Mouse (Mus musculus): ENCODE results near the gene Serpinb1c. TPM values are rescaled to one million over a fixed set of nuclear protein-coding genes. Genes with fewer than 3 reads are reported as not detected.
"Not testable (repeated sequence)": the region's sequence is repeated elsewhere in the genome, so short reads cannot be mapped to it uniquely, and the experiment has no call there.

Gene Serpinb1c
- total and polyA plus RNA-seq, 3 experiments, result not detected

GRCm38 (mm10) chr13:32900639-32901038, 2.6 kb upstream of the Serpinb1c start:
- no peaks in the 10 kb centered on the region for H3K36me3 ChIP-seq (ENCODE audit: control insufficient read depth in 1 of 2, insufficient read depth in 2 of 2, low read length in 2 of 2)
- no peak for TF ChIP-seq TBP (IDR thresholded peaks at IDR 0.05; ENCODE audit: low read depth, low read length)
- no peak for TF ChIP-seq TAL1 (IDR thresholded peaks at IDR 0.05; ENCODE audit: low read length)
- TF ChIP-seq USF1 (IDR thresholded peaks at IDR 0.05; ENCODE audit: low read depth, low read length), result no peak
- no peak for TF ChIP-seq CHD2 (IDR thresholded peaks at IDR 0.05; ENCODE audit: low read length)
- TF ChIP-seq KAT2A (conservative IDR thresholded peaks at IDR 0.05; ENCODE audit: low read depth, low read length), result no peak
- peak; percentile 43; the same call in 1 of the 2 replicates for TF ChIP-seq ZC3H11A (IDR thresholded peaks at IDR 0.05; ENCODE audit: low read depth, low read length)
- peak; percentile 73 for TF ChIP-seq SMC3 (IDR thresholded peaks at IDR 0.05; ENCODE audit: low read depth, low read length)
- TF ChIP-seq POLR2A (IDR thresholded peaks at IDR 0.05; ENCODE audit: control insufficient read depth in 1 of 2, insufficient read depth in 1 of 2, low read depth in 1 of 2, low read length in 2 of 2, poor library complexity in 1 of 2), result no peak
- TF ChIP-seq TCF12 (IDR thresholded peaks at IDR 0.05; ENCODE audit: low read depth, low read length), result no peak
- TF ChIP-seq POLR2AphosphoS2 (IDR thresholded peaks at IDR 0.05; ENCODE audit: low read length), result no peak
- TF ChIP-seq RAD21 (IDR thresholded peaks at IDR 0.05; ENCODE audit: low read depth, low read length), result peak; percentile 63
- peak; percentile 63 to 83 (median 73) for TF ChIP-seq CTCF (IDR thresholded peaks at IDR 0.05 in 2 of 3, conservative IDR thresholded peaks at IDR 0.05 in 1 of 3; ENCODE audit: control insufficient read depth in 1 of 3, insufficient read depth in 1 of 3, low read depth in 2 of 3, low read length in 3 of 3, poor library complexity in 1 of 3, severe bottlenecking in 1 of 3)
- no peak for TF ChIP-seq MAZ (IDR thresholded peaks at IDR 0.05; ENCODE audit: low read depth, low read length)
- no peak for TF ChIP-seq ZNF384 (IDR thresholded peaks at IDR 0.05; ENCODE audit: low read depth, low read length)
- peaks cover 1 to 6% of the 10 kb centered on the region in 2 experiments; a peak in 3 of 4 replicates for H3K27me3 ChIP-seq (ENCODE audit: control insufficient read depth in 1 of 2, insufficient read depth in 2 of 2, low read length in 2 of 2)
- H3K9me3 ChIP-seq (replicated peaks; ENCODE audit: insufficient read depth, low read length), result no peaks in the 10 kb centered on the region
- H3K27ac ChIP-seq (ENCODE audit: control insufficient read depth, low read depth, low read length), result no peak overlapping the region
- H3K4me3 ChIP-seq (ENCODE audit: control insufficient read depth in 1 of 2, insufficient read depth in 1 of 2, low read depth in 2 of 2, low read length in 2 of 2), result no peak overlapping the region
- H3K79me2 ChIP-seq (ENCODE audit: control insufficient read depth, insufficient read depth, low read length, poor library complexity), result no peaks in the 10 kb centered on the region
- no peaks in the 10 kb centered on the region for H3K4me1 ChIP-seq (ENCODE audit: control insufficient read depth in 1 of 2, insufficient read depth in 2 of 2, low read length in 2 of 2)
- peak; percentile 67 for DNase-seq (ENCODE audit: low read depth, low spot score)
- H3K9ac ChIP-seq (ENCODE audit: control insufficient read depth, low read depth, low read length, poor library complexity, severe bottlenecking), result no peak overlapping the region

GRCm38 (mm10) chr13:32899114-32899513, 1.1 kb upstream of the Serpinb1c start:
- not testable (repeated sequence) for DNase-seq (ENCODE audit: low read depth, low spot score); H3K36me3 ChIP-seq (ENCODE audit: control insufficient read depth in 1 of 2, insufficient read depth in 2 of 2, low read length in 2 of 2)

GRCm38 (mm10) chr13:32896931-32897330, 1.1 kb downstream of the Serpinb1c start:
- Histone ChIP-seq H3K36me3 (ENCODE audit: control insufficient read depth in 1 of 2, insufficient read depth in 2 of 2, low read length in 2 of 2) (no peaks in the 10 kb centered on the region), H3K9ac (ENCODE audit: control insufficient read depth, low read depth, low read length, poor library complexity, severe bottlenecking) (no peak overlapping the region), H3K27me3 (ENCODE audit: control insufficient read depth in 1 of 2, insufficient read depth in 2 of 2, low read length in 2 of 2) (peaks cover 1 to 6% of the 10 kb centered on the region in 2 experiments; a peak in 3 of 4 replicates), H3K9me3 (replicated peaks; ENCODE audit: insufficient read depth, low read length) (no peaks in the 10 kb centered on the region), H3K27ac (ENCODE audit: control insufficient read depth, low read depth, low read length) (no peak overlapping the region), H3K4me1 (ENCODE audit: control insufficient read depth in 1 of 2, insufficient read depth in 2 of 2, low read length in 2 of 2) (no peaks in the 10 kb centered on the region), H3K79me2 (ENCODE audit: control insufficient read depth, insufficient read depth, low read length, poor library complexity) (no peaks in the 10 kb centered on the region), H3K4me3 (ENCODE audit: control insufficient read depth in 1 of 2, insufficient read depth in 1 of 2, low read depth in 2 of 2, low read length in 2 of 2) (no peak overlapping the region)
- TF ChIP-seq TAL1 (IDR thresholded peaks at IDR 0.05; ENCODE audit: low read length) (no peak), TBP (IDR thresholded peaks at IDR 0.05; ENCODE audit: low read depth, low read length) (no peak)
- DNase-seq (ENCODE audit: low read depth, low spot score), result no peak

More at GRCm38 (mm10) chr13:32899114-32899513, 1.1 kb upstream of the Serpinb1c start:
- H3K9me3 ChIP-seq (replicated peaks; ENCODE audit: insufficient read depth, low read length); H3K9ac ChIP-seq (ENCODE audit: control insufficient read depth, low read depth, low read length, poor library complexity, severe bottlenecking); H3K4me1 ChIP-seq (ENCODE audit: control insufficient read depth in 1 of 2, insufficient read depth in 2 of 2, low read length in 2 of 2); H3K79me2 ChIP-seq (ENCODE audit: control insufficient read depth, insufficient read depth, low read length, poor library complexity); H3K27me3 ChIP-seq (ENCODE audit: control insufficient read depth in 1 of 2, insufficient read depth in 2 of 2, low read length in 2 of 2); H3K27ac ChIP-seq (ENCODE audit: control insufficient read depth, low read depth, low read length); H3K4me3 ChIP-seq (ENCODE audit: control insufficient read depth in 1 of 2, insufficient read depth in 1 of 2, low read depth in 2 of 2, low read length in 2 of 2): not testable (repeated sequence)

Data from MEL (cell line).